Mouse (Mus musculus) cerebellum, adult 2 months (tissue): ENCODE measurements around the gene Gm19402.
"Not testable (repeated sequence)": the region's sequence is repeated elsewhere in the genome, so short reads cannot be mapped to it uniquely, and the experiment has no call there.

Experiments
- CTCF ChIP-seq: fragments of 200-500 bp; IDR thresholded peaks from 2 replicates; pipeline ENCODE4 v1.5.1; 2011; ENCODE audit warnings: low read depth, mild to moderate bottlenecking, control low read depth, low read length, moderate library complexity, borderline replicate concordance; ENCODE audit not compliant: insufficient read depth
- POLR2A ChIP-seq: fragments of 200-500 bp; IDR thresholded peaks from 2 replicates; pipeline ENCODE4 v1.6.1; 2011; ENCODE audit warnings: low read length, control low read depth, borderline replicate concordance; ENCODE audit not compliant: insufficient read depth

- not testable (repeated sequence) for TF ChIP-seq CTCF, POLR2A
These were observed 20.6 kb upstream of the Gm19402 start, which contains the start of gene Gm10024 for GRCm38 (mm10) chr10:77711157-77711556.
